Mouse (Mus musculus) MN1 (cell line): ENCODE measurements around the gene Gm20219.
"Not testable (repeated sequence)": the region's sequence is repeated elsewhere in the genome, so short reads cannot be mapped to it uniquely, and the experiment has no call there.

Experiments
- DNase-seq: peaks from one replicate; pipeline ENCODE4 v3.0.0-alpha.2; 2016; ENCODE audit warnings: low spot score

The Gm20219 gene

GRCm38 (mm10) chr17:56512310-56512709 lies 41.9 kb downstream of the Gm20219 start, which contains the start of gene Znrf4:
Gene Znrf4, minus strand, starts transcription at chr17:56512431.
- DNase-seq = no peak

DNA sequence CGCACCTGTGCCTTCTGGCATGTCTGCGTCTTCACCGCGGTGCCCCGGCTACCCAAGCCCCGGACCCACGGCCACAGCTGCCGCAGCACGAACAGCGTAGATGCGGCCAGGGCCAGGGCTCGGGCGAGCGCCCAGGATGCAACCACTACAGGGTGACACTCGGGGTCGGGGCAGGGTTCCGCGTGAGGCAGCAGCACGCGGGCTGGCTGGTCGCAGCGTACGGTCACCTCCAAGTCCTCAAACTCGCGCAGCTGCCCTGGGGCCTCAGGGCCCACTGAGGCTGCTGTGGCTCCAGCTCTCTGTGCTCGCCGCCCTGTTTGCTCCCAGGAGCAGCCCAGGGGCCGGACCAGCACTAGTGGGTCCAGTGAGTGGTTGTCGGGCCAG lies 42.5 kb downstream of the Gm20219 start:
- DNase-seq = no peak

DNA sequence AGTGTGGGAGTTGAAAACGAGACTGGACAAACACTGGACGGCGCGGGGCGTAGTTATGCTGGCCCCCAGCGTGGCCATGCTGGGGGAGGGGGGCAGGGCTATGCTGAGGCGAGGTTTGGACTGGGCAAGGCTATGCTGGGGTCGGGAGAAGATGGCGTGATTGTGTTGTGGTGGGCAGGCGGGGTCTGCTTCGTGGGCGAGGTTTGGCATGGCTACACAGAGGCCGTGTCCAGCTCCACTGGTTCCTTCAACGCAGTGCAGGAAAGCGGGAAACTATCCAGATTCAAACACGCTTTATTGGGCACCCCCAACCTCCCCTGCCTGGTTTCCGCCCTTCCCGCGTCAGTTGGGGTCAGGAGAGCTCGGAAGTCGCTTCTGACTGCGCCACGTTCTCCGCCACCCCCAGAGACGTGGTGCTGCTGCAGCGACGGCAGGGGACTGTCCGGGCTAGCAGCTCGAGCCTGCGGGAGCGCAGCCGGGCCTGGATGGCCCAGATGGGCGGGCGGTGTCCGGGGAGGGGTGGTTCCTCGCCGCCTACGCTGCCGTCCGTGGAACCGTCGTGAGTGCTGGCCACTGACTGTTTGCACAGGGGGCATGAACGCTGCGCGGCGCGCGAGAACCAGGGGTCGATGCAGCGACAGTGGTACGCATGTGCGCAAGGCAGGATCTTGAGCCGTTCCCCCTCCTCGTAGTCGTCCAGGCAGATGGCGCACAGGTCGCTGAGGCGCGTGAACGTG lies 43.0 kb downstream of the Gm20219 start:
- no peak for DNase-seq

DNA sequence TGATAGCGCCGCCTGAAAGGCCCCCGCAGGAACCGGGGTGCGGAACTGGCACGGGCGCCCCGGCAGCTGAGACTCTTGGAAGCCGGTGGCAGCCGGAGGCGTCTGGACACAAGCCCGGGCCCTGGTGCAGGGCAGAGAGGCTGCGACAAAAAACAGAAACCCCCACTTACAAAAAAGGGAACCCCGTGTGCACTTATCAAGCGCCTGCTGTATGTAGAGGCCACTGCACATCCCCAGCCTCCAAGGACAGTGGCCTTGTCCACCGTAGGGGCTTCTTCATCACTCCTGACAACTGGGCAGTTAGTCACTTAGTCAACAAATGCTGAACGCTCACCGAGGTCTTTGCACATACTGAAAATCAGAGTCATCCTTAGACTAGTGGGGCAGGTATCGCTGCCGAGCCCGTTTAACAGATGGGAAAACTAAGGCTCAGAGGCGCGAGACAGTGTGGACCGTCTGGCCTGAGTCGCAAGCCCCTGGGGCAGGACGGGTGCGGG lies 43.7 kb downstream of the Gm20219 start:
- no peak for DNase-seq

- DNase-seq = peak; percentile 81
These were observed 44.3 kb downstream of the Gm20219 start for GRCm38 (mm10) chr17:56509707-56510472.

DNA sequence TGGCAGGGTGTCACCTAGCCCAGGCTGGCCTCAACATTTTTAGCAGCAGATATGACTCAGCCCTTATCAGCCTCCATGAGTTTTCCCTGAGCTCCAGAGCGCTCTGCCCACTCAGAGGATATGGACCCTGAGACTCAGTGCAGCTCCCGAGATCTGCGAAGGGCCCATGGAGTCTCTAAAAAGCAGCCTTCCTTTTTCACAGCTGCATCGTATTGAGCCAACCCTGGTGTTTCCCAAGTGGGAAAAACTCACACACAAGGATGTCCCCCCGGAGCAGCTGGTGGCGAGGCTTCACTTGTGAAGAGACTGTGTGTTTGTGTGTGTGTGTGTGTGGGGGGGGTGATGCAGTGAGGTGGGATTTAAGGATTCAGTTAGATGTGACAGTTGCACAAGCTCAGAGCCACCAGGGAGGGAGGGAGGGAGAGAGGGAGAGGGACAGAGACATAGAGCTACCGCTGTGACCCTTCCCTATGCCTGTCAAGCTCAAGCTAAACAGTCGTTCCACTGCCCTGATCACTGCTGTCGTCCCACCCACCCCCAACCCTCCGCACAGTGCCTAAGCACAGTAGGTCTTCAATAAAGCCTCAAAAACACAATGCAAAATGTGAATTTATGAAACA lies 45.1 kb downstream of the Gm20219 start:
- no peak for DNase-seq

DNA sequence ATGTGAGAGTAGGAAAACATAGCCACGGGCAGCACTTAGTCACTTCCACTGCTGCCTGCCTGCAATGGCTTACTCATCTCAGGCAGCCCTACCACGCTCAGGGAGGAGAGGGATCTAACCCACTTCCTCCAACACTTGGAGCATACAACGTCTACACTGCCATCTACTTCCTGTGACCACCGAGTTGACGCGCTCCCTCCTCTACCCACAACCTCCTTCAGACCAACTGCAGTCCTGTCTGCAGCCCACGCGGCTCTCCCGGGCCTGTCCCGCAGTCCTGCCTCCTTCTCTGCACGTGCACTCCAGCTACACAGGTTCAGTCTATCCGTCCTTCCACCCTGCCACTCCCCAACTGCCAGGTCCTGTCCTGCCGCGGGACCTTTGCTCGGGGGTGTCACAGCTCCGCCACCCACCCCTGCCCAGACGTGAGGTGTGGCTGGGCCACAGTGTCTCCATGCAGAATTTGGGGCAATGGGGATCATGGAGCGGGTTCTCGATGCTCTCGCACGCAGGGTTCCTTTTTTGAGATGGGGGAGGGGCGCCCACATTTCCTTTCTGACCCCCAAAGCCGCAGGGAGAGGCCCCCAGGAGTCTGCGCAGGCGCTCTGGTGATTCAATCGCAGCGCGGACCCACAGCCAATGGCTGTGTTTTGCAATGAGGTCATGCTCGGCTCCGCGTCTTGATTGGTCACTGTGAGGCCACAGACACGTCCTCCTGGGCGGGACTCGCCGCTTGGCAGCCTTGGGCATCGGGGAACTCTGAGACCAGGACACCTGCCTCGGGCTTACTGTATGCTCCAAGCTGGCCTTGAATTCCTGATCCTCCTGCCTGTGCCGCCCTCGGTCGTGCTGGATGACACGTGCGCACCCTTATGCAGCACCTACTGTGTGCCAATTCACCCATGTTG lies 46.8 kb downstream of the Gm20219 start:
- DNase-seq = peak; percentile 98

- no peak for DNase-seq
These were observed 47.6 kb downstream of the Gm20219 start for GRCm38 (mm10) chr17:56506417-56507065.

GRCm38 (mm10) chr17:56505401-56505800 lies 48.8 kb downstream of the Gm20219 start:
- peak; percentile 92 for DNase-seq

- DNase-seq = no peak
These were observed 51.7 kb downstream of the Gm20219 start for GRCm38 (mm10) chr17:56502526-56502925.

DNA sequence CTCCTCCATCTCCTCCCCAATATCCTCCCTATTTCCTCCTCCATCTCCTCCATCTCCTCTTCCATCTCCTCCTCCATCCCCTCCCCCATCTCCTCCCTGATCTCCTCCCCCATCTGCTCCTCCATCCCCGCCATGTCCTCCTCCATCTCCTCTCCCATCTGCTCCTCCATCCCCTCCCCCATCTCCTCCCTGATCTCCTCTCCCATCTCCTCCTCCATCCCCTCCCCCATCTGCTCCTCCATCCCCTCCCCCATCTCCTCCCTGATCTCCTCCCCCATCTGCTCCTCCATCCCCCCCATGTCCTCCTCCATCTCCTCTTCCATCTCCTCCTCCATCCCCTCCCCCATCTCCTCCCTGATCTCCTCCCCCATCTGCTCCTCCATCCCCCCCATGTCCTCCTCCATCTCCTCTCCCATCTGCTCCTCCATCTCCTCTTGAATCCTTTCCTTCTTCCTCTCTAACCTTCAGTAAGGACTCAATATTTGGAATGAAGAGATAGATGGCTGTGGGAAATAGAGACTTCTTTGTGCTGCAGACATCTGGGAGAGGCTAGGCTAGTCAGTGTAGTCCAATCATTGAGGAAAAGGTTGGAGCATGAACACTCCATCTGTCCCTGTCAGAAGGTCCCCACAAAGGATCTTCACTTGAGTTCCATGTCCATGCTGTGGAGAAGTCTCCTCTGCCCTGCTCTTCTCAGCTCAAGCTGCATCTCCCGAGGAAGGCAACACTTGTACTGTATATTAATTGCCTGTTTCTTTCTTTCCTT lies 52.4 kb downstream of the Gm20219 start:
- DNase-seq = not testable (repeated sequence)
